ENCODE assay signal across 8 mouse cellular contexts in the genomic region with DNA sequence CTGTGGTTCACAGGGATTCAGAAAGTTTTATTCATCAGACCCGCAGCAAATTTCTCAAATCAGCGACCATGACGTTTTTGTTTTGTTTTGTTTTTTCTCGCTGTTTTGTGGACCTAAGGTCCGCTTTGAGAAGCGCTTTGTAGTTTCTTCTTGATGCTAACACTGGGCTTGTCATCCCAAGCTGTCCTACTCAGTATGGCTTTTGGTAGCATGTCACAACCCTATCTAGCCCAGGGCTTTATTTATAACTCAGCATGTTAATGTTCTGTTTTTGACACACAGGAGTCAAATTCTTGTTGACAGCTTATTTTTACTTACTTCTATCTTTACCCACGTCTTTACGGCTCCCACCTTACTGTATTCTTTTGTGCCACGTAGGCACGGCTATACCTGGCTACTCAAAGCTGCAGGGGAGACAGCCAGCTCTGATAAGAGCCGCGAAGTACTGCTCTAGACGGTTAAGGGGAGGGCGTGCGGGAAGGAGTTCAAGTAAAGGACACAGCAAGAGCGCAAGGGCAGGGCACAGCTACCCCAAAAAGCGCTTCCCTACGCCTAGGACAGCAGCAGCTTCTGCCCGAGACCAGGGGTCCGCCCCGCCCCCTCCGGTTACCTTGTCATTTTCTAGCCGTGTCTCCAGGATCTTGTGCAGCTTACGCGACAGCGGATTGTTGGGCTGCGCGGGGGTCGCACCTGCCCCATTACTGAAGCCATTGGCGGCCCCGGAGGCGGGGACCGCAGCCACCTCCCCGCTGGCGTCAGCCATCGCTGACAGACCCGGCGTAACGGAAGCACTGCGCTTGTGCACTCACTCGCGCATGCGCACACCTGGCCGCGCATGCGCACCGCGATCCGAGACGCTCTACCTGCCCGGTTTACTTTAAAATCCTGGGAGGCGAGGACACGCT. TPM values are rescaled to one million over a fixed set of nuclear protein-coding genes. Genes with fewer than 3 reads are reported as not detected.
A peak's percentile ranks its signal among the peaks of the same experiment; 100 is the strongest.
DNase-seq lines count a peak whose midpoint lies in the region; ATAC-seq and TF ChIP-seq lines count a peak whose summit lies in the region.

A gene (minus strand): TSS at position 802 of the 905 bp plus-strand sequence.

- H3K79me2 ChIP-seq in heart, adult 2 months (replicated peaks; ENCODE audit: control insufficient read depth, insufficient read depth, low read length): no peaks in the 10 kb centered on the region

- H3K9me3 ChIP-seq in embryonic facial prominence, embryonic 13.5 days: no peaks in the 10 kb centered on the region
- no peaks in the 10 kb centered on the region for H3K9me3 ChIP-seq in limb, embryonic 13.5 days
- H3K9me3 ChIP-seq in midbrain, embryonic 16.5 days (replicated peaks; ENCODE audit: control insufficient read depth, low read length, poor library complexity, severe bottlenecking): no peaks in the 10 kb centered on the region

- TF ChIP-seq POLR2A in heart, adult 2 months (IDR thresholded peaks at IDR 0.05; ENCODE audit: insufficient read depth, low read depth, low read length): peak; percentile 91

- peaks cover 7% of the 10 kb centered on the region for H3K4me1 ChIP-seq in embryonic facial prominence, embryonic 13.5 days
- no peaks in the 10 kb centered on the region for H3K4me1 ChIP-seq in heart, adult 2 months (ENCODE audit: control insufficient read depth, insufficient read depth, low read length)
- peaks cover 11% of the 10 kb centered on the region for H3K4me1 ChIP-seq in limb, embryonic 13.5 days
- peaks cover 7% of the 10 kb centered on the region for H3K4me1 ChIP-seq in midbrain, embryonic 16.5 days (ENCODE audit: control insufficient read depth, insufficient read depth, low read length)

- intact Hi-C loops in heart, adult 2 months (cut with DNase I): loop anchor here (5.0 kb wide), 2 partner anchors 446 to 1454 kb away; a partner anchor contains a TSS

- peak within 1 kb of the TSS; percentile 75 for H3K4me3 ChIP-seq in embryonic facial prominence, embryonic 13.5 days
- H3K4me3 ChIP-seq in heart, adult 2 months: peak within 1 kb of the TSS; percentile 87
- peak within 1 kb of the TSS; percentile 72 for H3K4me3 ChIP-seq in limb, embryonic 13.5 days
- H3K4me3 ChIP-seq in midbrain, embryonic 16.5 days (ENCODE audit: low read depth, low read length): peak within 1 kb of the TSS; percentile 89

- TF ChIP-seq EP300 in heart, adult 2 months (IDR thresholded peaks at IDR 0.05; ENCODE audit: insufficient read depth, low read depth, low read length): 0 out of 2 replicates have a peak, but pooled peaks have one; percentile 31

- peak; percentile 96 for DNase-seq in 3134 (ENCODE audit: extremely low read depth, insufficient read length, low spot score)
- peak; percentile 81 to 84 for DNase-seq in adrenal gland, postnatal 36 days
- peak; percentile 87 to 90 for DNase-seq in heart, adult 2 months
- DNase-seq in kidney, adult 8-10 months: peak; percentile 77 to 82
- DNase-seq in spleen, postnatal 10 days (ENCODE audit: low spot score in 2 of 2): peak; percentile 79 to 85

- peaks cover 22% of the 10 kb centered on the region for H3K36me3 ChIP-seq in embryonic facial prominence, embryonic 13.5 days
- H3K36me3 ChIP-seq in heart, adult 2 months (ENCODE audit: control insufficient read depth, insufficient read depth, low read length): no peaks in the 10 kb centered on the region
- H3K36me3 ChIP-seq in limb, embryonic 13.5 days: peaks cover 14% of the 10 kb centered on the region
- H3K36me3 ChIP-seq in midbrain, embryonic 16.5 days (ENCODE audit: control insufficient read depth, insufficient read depth, low read length): peaks cover 9% of the 10 kb centered on the region; the same call in 1 of the 2 replicates

- no peaks in the 10 kb centered on the region for H3K27me3 ChIP-seq in embryonic facial prominence, embryonic 13.5 days
- H3K27me3 ChIP-seq in heart, adult 2 months (ENCODE audit: control insufficient read depth, insufficient read depth, low read length): no peaks in the 10 kb centered on the region
- no peaks in the 10 kb centered on the region for H3K27me3 ChIP-seq in limb, embryonic 13.5 days
- no peaks in the 10 kb centered on the region; the same call in 1 of the 2 replicates for H3K27me3 ChIP-seq in midbrain, embryonic 16.5 days (ENCODE audit: control insufficient read depth, insufficient read depth, low read depth, low read length)

- no peak for TF ChIP-seq CTCF in heart, adult 2 months (IDR thresholded peaks at IDR 0.05)

- peak; percentile 72; the same call in 1 of the 2 replicates for ATAC-seq in embryonic facial prominence, embryonic 13.5 days (ENCODE audit: insufficient number of reproducible peaks, insufficient read depth, low FRiP score, low TSS enrichment, low read depth)
- peak; percentile 93 for ATAC-seq in limb, embryonic 13.5 days (ENCODE audit: low FRiP score, low read depth)
- ATAC-seq in midbrain, embryonic 16.5 days: peak; percentile 91

- peak within 1 kb of the TSS; percentile 78 for H3K9ac ChIP-seq in embryonic facial prominence, embryonic 13.5 days
- H3K9ac ChIP-seq in heart, adult 2 months (ENCODE audit: low read depth, low read length): peak within 1 kb of the TSS; percentile 79
- peak within 1 kb of the TSS; percentile 80 for H3K9ac ChIP-seq in limb, embryonic 13.5 days
- peak within 1 kb of the TSS; percentile 86 for H3K9ac ChIP-seq in midbrain, embryonic 16.5 days (ENCODE audit: low read depth, low read length)

- 4% methylated on average over 53 of the region's 53 CpGs for WGBS in embryonic facial prominence, embryonic 13.5 days
- WGBS in heart, adult 2 months: 3% methylated on average over 53 of the region's 53 CpGs
- WGBS in limb, embryonic 13.5 days: 6% methylated on average over 53 of the region's 53 CpGs
- 4% methylated on average over 53 of the region's 53 CpGs for WGBS in midbrain, embryonic 16.5 days

- H3K4me2 ChIP-seq in embryonic facial prominence, embryonic 13.5 days: peak within 1 kb of the TSS; percentile 77
- peak within 1 kb of the TSS; percentile 79 for H3K4me2 ChIP-seq in limb, embryonic 13.5 days (replicated peaks)
- H3K4me2 ChIP-seq in midbrain, embryonic 16.5 days (ENCODE audit: low read length): peak within 1 kb of the TSS; percentile 72

- H3K27ac ChIP-seq in embryonic facial prominence, embryonic 13.5 days: peak within 1 kb of the TSS; percentile 60
- H3K27ac ChIP-seq in heart, adult 2 months: peak within 1 kb of the TSS; percentile 89
- H3K27ac ChIP-seq in limb, embryonic 13.5 days: peak within 1 kb of the TSS; percentile 69; the same call in 1 of the 2 replicates
- peak within 1 kb of the TSS; percentile 81 for H3K27ac ChIP-seq in midbrain, embryonic 16.5 days (ENCODE audit: low read length)

RNA-seq across cellular contexts. Expression of the gene that starts here (rescaled TPM):
- total RNA-seq in adrenal gland, postnatal 36 days (2021): 10 to 100 TPM; 36.2 to 36.7 TPM
- polyA plus RNA-seq in embryonic facial prominence, embryonic 13.5 days (2015; fragmentation: Nextera tagmentation; extraction: Ambion mirVana): 49.0 and 49.7 TPM in 2 replicates
- total RNA-seq in heart, adult 2 months (2021): 10 to 100 TPM; 48.3 to 59.6 TPM
- 37.1 and 61.5 TPM in 2 replicates for polyA plus RNA-seq in heart, adult 2 months (2012; rRNA removed)
- 47.0 and 52.7 TPM in 2 replicates for polyA plus RNA-seq in limb, embryonic 13.5 days (2015; fragmentation: Nextera tagmentation; extraction: Ambion mirVana)
- polyA plus RNA-seq in midbrain, embryonic 16.5 days (2015; fragmentation: Nextera tagmentation; extraction: Ambion mirVana): 60.0 and 66.4 TPM in 2 replicates

Comparison
In these comparisons a context has a peak if more than half of its experiments do, and no peak if none do; other contexts are left out.
1. Peak in every context shown above with its lines: DNase-seq, ATAC-seq, H3K4me3 ChIP-seq and H3K27ac ChIP-seq.